Mouse (Mus musculus): ENCODE results near the gene Galnt18. TPM values are rescaled to one million over a fixed set of nuclear protein-coding genes. Genes with fewer than 3 reads are reported as not detected.

Gene Galnt18
- total RNA-seq, 2 experiments from 2014 or later, result 19.3 to 21.5 TPM

GRCm38 (mm10) chr7:111559011-111559410, 220.8 kb downstream of the Galnt18 start:
- no peak for DNase-seq

GRCm38 (mm10) chr7:111550987-111551386, 228.8 kb downstream of the Galnt18 start:
- no peak for DNase-seq

GRCm38 (mm10) chr7:111547069-111547468, 232.7 kb downstream of the Galnt18 start:
- no peak for DNase-seq

GRCm38 (mm10) chr7:111545614-111546013, 234.2 kb downstream of the Galnt18 start:
- DNase-seq, result no peak

GRCm38 (mm10) chr7:111537946-111538345, 241.8 kb downstream of the Galnt18 start:
- peak; percentile 39 for DNase-seq

GRCm38 (mm10) chr7:111534826-111535405, 244.9 kb downstream of the Galnt18 start:
- DNase-seq, result no peak

GRCm38 (mm10) chr7:111528961-111529643, 250.7 kb downstream of the Galnt18 start:
- DNase-seq, result no peak

GRCm38 (mm10) chr7:111528462-111528861, 251.3 kb downstream of the Galnt18 start:
- no peak for DNase-seq

GRCm38 (mm10) chr7:111520881-111521280, 258.9 kb downstream of the Galnt18 start:
- no peak for DNase-seq

- DNase-seq, result peak; percentile 23
Measured at GRCm38 (mm10) chr7:111518581-111519242, 261.1 kb downstream of the Galnt18 start.

- DNase-seq, result no peak
Measured at GRCm38 (mm10) chr7:111516882-111517281, 262.9 kb downstream of the Galnt18 start.

GRCm38 (mm10) chr7:111515471-111515870, 264.3 kb downstream of the Galnt18 start:
- DNase-seq, result no peak

GRCm38 (mm10) chr7:111509167-111509854, 270.5 kb downstream of the Galnt18 start:
- DNase-seq, result no peak

GRCm38 (mm10) chr7:111500616-111501015, 279.2 kb downstream of the Galnt18 start:
- no peak for DNase-seq

GRCm38 (mm10) chr7:111499255-111499790, 280.5 kb downstream of the Galnt18 start:
- no peak for DNase-seq

GRCm38 (mm10) chr7:111497191-111497590, 282.6 kb downstream of the Galnt18 start:
- DNase-seq, result no peak

- no peak for DNase-seq
Measured at GRCm38 (mm10) chr7:111492242-111492949, 287.4 kb downstream of the Galnt18 start.

- DNase-seq, result no peak
Measured at GRCm38 (mm10) chr7:111491566-111491965, 288.2 kb downstream of the Galnt18 start.

GRCm38 (mm10) chr7:111486811-111487333, 292.9 kb downstream of the Galnt18 start:
- no peak for DNase-seq

- peak; percentile 31 for DNase-seq
Measured at GRCm38 (mm10) chr7:111483896-111484295, 295.9 kb downstream of the Galnt18 start.

GRCm38 (mm10) chr7:111483321-111483720, 296.5 kb downstream of the Galnt18 start:
- no peak for DNase-seq

GRCm38 (mm10) chr7:111467715-111468114, 312.1 kb downstream of the Galnt18 start:
- DNase-seq, result no peak

Data from heart, postnatal 4 days (tissue).